Mouse (Mus musculus): ENCODE measurements at regions not wholly inside any gene's neighbourhood (a gene's known extent, or its start where the extent isn't known, plus 50 kb on each side); places are given as distances from the start of the nearest gene placed in this dataset.
A peak's percentile ranks its signal among the peaks of the same experiment; 100 is the strongest.
"Not testable (repeated sequence)": the region's sequence is repeated elsewhere in the genome, so short reads cannot be mapped to it uniquely, and the experiment has no call there.

DNA sequence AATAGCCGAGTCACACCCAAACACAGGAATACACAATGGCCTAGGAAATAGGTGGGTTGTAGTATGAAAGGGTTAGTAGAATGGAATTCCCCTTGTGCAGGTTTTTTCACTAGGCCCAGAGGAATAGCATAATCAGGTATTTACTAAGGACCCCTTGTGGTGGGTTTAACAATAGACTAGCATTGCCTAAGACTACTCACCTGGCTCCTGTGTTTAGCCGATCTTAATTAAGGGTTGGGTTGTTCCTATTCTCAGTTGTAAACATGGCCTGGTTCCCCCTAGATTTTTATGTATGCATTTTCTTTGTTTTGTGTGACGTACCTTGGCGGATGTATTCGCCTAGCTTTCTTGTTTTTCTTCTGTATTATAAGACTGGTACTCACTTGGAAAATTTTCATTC is 90.8 kb upstream of the Srd5a2 start:
- H3K4me3 ChIP-seq (ENCODE audit: insufficient read depth, low read length); H3K4me1 ChIP-seq (ENCODE audit: control insufficient read depth, insufficient read depth, low read length); H3K27ac ChIP-seq (ENCODE audit: insufficient read depth, low read length): not testable (repeated sequence)

DNA sequence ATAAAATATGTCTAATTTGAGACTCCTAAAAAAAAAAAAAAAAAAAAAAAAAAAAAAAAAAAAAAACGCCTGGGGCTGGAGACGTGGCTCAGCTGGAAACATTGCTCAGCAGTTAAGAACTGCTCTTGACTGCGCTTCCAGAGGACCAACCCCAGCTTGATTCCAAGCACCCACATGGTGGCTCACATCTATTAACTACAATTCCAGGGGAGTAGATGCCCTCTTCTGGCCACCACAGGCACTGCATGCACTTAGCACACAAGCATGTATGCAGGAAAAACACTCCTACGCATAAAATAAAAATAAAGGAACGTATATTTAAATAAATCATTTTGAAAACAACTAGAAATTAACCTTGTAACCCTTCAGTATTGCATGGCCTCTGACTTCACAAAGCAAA is 87.3 kb upstream of the Srd5a2 start:
- H3K4me3 ChIP-seq (ENCODE audit: insufficient read depth, low read length), result no peak overlapping the region
- H3K4me1 ChIP-seq (ENCODE audit: control insufficient read depth, insufficient read depth, low read length), result no peaks in the 10 kb centered on the region
- TF ChIP-seq POLR2A (IDR thresholded peaks at IDR 0.05; ENCODE audit: low read depth, low read length) (no peak), CTCF (IDR thresholded peaks at IDR 0.05; ENCODE audit: borderline replicate concordance, insufficient read depth, low read length) (peak; percentile 50; the same call in 1 of the 2 replicates)
- H3K27ac ChIP-seq (ENCODE audit: insufficient read depth, low read length), result no peak overlapping the region

DNA sequence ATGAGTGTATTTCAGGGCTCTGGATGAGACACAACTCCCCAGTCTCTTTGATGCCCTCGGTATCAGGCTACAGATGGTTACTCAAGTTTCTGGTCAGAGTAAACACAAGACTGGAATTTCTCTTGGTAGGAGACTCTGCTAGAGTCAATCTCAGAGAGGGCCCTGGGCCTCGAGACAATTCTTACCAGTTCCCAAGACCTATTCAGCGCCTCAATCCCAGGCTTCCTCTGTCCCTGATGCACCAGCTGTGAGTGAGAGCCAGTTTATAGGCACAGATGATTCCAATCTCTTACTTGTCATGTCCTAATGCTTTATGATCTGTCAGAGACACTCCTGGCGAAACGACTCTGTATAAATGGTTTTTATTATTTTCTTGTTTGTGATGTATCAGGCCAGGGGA is 83.8 kb upstream of the Srd5a2 start:
- Histone ChIP-seq H3K27ac (ENCODE audit: insufficient read depth, low read length) (no peak overlapping the region), H3K4me1 (ENCODE audit: control insufficient read depth, insufficient read depth, low read length) (no peaks in the 10 kb centered on the region), H3K4me3 (ENCODE audit: insufficient read depth, low read length) (no peak overlapping the region)
- no peak for TF ChIP-seq POLR2A (IDR thresholded peaks at IDR 0.05; ENCODE audit: low read depth, low read length)
- no peak for TF ChIP-seq CTCF (IDR thresholded peaks at IDR 0.05; ENCODE audit: borderline replicate concordance, insufficient read depth, low read length)

DNA sequence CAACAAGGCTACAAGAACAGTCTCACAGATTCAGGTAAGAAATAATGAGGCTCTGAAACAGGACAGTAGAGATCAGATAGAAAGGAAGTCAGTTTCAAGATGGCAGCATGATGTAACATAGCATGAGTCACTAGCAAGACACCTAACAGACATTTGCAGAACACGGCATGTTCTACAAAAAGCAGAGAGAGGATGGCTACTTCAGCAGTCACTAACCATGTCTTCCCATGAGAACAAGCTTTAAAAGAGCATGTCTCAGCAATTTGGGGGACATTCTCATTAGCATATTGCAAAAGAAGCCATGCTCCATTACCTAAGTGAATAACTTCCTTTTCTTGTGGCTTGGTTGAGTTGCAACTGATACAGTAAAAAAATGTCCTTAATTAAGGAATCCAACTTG is 75.2 kb upstream of the Srd5a2 start:
- Histone ChIP-seq H3K27ac (ENCODE audit: insufficient read depth, low read length) (no peak overlapping the region), H3K4me1 (ENCODE audit: control insufficient read depth, insufficient read depth, low read length) (no peaks in the 10 kb centered on the region), H3K4me3 (ENCODE audit: insufficient read depth, low read length) (no peak overlapping the region)
- TF ChIP-seq CTCF (IDR thresholded peaks at IDR 0.05; ENCODE audit: borderline replicate concordance, insufficient read depth, low read length), result no peak
- no peak for TF ChIP-seq POLR2A (IDR thresholded peaks at IDR 0.05; ENCODE audit: low read depth, low read length)

DNA sequence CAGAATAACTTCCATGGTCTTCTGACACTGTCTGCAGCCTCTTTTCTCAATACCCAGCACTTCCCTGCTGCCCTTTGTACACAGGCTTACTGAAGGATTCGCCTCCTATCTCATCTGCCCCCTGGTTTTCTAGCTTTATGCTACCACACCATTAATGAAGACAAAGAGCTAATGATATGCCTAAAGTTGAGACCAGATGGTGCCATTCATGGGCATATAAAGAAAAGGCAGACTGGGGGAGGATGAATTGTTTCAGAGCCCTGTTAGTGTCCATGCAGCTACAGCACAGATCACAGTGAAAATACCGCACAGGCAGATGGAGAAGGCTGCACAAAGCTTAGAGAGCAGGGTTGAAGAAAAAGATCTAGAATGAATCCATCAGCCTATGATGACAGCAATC is 73.3 kb upstream of the Srd5a2 start:
- Histone ChIP-seq H3K27ac (ENCODE audit: insufficient read depth, low read length) (no peak overlapping the region), H3K4me3 (ENCODE audit: insufficient read depth, low read length) (no peak overlapping the region), H3K4me1 (ENCODE audit: control insufficient read depth, insufficient read depth, low read length) (no peaks in the 10 kb centered on the region)
- TF ChIP-seq CTCF (IDR thresholded peaks at IDR 0.05; ENCODE audit: borderline replicate concordance, insufficient read depth, low read length) (no peak), POLR2A (IDR thresholded peaks at IDR 0.05; ENCODE audit: low read depth, low read length) (no peak)

Data from embryonic fibroblast, embryonic 13.5 days (primary cell).